Mouse (Mus musculus): ENCODE data around the gene Ptar1. TPM values are rescaled to one million over a fixed set of nuclear protein-coding genes. Genes with fewer than 3 reads are reported as not detected.
"Not testable (repeated sequence)": the region's sequence is repeated elsewhere in the genome, so short reads cannot be mapped to it uniquely, and the experiment has no call there.

The Ptar1 gene
- polyA plus RNA-seq, 1 experiment from 2014 or later, result 3.4 TPM

- Histone ChIP-seq H3K4me2 (ENCODE audit: low read depth, low read length) (no peak overlapping the region), H3K27me3 (ENCODE audit: control insufficient read depth, insufficient read depth, low read length) (no peaks in the 10 kb centered on the region), H3K36me3 (ENCODE audit: control insufficient read depth, insufficient read depth) (no peaks in the 10 kb centered on the region), H3K27ac (ENCODE audit: low read length) (no peak overlapping the region), H3K4me3 (ENCODE audit: low read length) (no peak overlapping the region), H3K9me3 (replicated peaks; ENCODE audit: control insufficient read depth, low read length) (no peaks in the 10 kb centered on the region), H3K4me1 (ENCODE audit: control insufficient read depth, insufficient read depth, low read length) (no peaks in the 10 kb centered on the region), H3K9ac (ENCODE audit: low read length) (no peak overlapping the region)
- ATAC-seq (replicated peaks; ENCODE audit: extremely low read depth, insufficient read depth, low FRiP score), result no peak
- WGBS, result 79% methylated on average over 6 of the region's 6 CpGs
Observed at GRCm38 (mm10) chr19:23668142-23668655, 19.0 kb upstream of the Ptar1 start.

- H3K4me3 ChIP-seq (ENCODE audit: low read length), result no peak overlapping the region
- H3K9ac ChIP-seq (ENCODE audit: low read length), result no peak overlapping the region
- no peak overlapping the region for H3K4me2 ChIP-seq (ENCODE audit: low read depth, low read length)
- no peak for ATAC-seq (replicated peaks; ENCODE audit: extremely low read depth, insufficient read depth, low FRiP score)
- 59% methylated on average over 2 of the region's 2 CpGs for WGBS
- H3K36me3 ChIP-seq (ENCODE audit: control insufficient read depth, insufficient read depth), result no peaks in the 10 kb centered on the region
- H3K27ac ChIP-seq (ENCODE audit: low read length), result no peak overlapping the region
- H3K9me3 ChIP-seq (replicated peaks; ENCODE audit: control insufficient read depth, low read length), result no peaks in the 10 kb centered on the region
- H3K4me1 ChIP-seq (ENCODE audit: control insufficient read depth, insufficient read depth, low read length), result no peaks in the 10 kb centered on the region
- no peaks in the 10 kb centered on the region for H3K27me3 ChIP-seq (ENCODE audit: control insufficient read depth, insufficient read depth, low read length)
Observed at GRCm38 (mm10) chr19:23673021-23673420, 14.2 kb upstream of the Ptar1 start.

DNA sequence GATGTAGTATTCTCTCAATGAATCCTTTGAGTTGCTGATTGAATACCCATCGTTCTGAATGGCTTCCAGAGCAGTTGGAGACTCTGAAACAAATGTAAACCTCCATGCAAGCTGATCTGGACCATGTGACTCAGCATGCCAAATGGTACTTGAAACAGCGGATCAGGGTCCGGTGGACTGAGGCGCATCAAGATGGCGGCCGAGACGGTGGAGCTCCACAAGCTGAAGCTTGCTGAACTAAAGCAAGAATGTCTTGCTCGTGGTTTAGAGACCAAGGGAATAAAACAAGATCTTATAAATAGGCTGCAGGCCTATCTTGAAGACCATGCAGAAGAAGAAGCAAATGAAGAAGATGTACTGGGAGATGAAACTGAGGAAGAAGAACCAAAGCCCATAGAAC, 11.6 kb upstream of the Ptar1 start:
- ATAC-seq (replicated peaks; ENCODE audit: extremely low read depth, insufficient read depth, low FRiP score); H3K9me3 ChIP-seq (replicated peaks; ENCODE audit: control insufficient read depth, low read length); H3K27me3 ChIP-seq (ENCODE audit: control insufficient read depth, insufficient read depth, low read length); H3K4me2 ChIP-seq (ENCODE audit: low read depth, low read length); H3K4me3 ChIP-seq (ENCODE audit: low read length); H3K4me1 ChIP-seq (ENCODE audit: control insufficient read depth, insufficient read depth, low read length); H3K27ac ChIP-seq (ENCODE audit: low read length); H3K9ac ChIP-seq (ENCODE audit: low read length); H3K36me3 ChIP-seq (ENCODE audit: control insufficient read depth, insufficient read depth): not testable (repeated sequence)
- WGBS, result 86% methylated on average over 8 of the region's 8 CpGs

- Histone ChIP-seq H3K9ac (ENCODE audit: low read length) (peak overlapping the region; percentile 98), H3K4me2 (ENCODE audit: low read depth, low read length) (peak overlapping the region; percentile 86), H3K27ac (ENCODE audit: low read length) (peak overlapping the region; percentile 95), H3K9me3 (replicated peaks; ENCODE audit: control insufficient read depth, low read length) (no peaks in the 10 kb centered on the region), H3K4me3 (ENCODE audit: low read length) (peak overlapping the region; percentile 93), H3K36me3 (ENCODE audit: control insufficient read depth, insufficient read depth) (no peaks in the 10 kb centered on the region), H3K4me1 (ENCODE audit: control insufficient read depth, insufficient read depth, low read length) (peaks cover 8% of the 10 kb centered on the region), H3K27me3 (ENCODE audit: control insufficient read depth, insufficient read depth, low read length) (no peaks in the 10 kb centered on the region)
- WGBS, result 2% methylated on average over 14 of the region's 14 CpGs
- peak; percentile 71 for ATAC-seq (replicated peaks; ENCODE audit: extremely low read depth, insufficient read depth, low FRiP score)
Observed at GRCm38 (mm10) chr19:23686962-23687295, 300 bp upstream of the Ptar1 start.

GRCm38 (mm10) chr19:23688421-23688946, 1.3 kb downstream of the Ptar1 start:
- ATAC-seq (replicated peaks; ENCODE audit: extremely low read depth, insufficient read depth, low FRiP score), result no peak
- Histone ChIP-seq H3K9me3 (replicated peaks; ENCODE audit: control insufficient read depth, low read length) (no peaks in the 10 kb centered on the region), H3K27ac (ENCODE audit: low read length) (no peak overlapping the region), H3K9ac (ENCODE audit: low read length) (peak overlapping the region; percentile 63), H3K4me1 (ENCODE audit: control insufficient read depth, insufficient read depth, low read length) (peaks cover 8% of the 10 kb centered on the region), H3K4me3 (ENCODE audit: low read length) (peak overlapping the region; percentile 42), H3K36me3 (ENCODE audit: control insufficient read depth, insufficient read depth) (no peaks in the 10 kb centered on the region), H3K4me2 (ENCODE audit: low read depth, low read length) (peak overlapping the region; percentile 66), H3K27me3 (ENCODE audit: control insufficient read depth, insufficient read depth, low read length) (no peaks in the 10 kb centered on the region)
- 24% methylated on average over 4 of the region's 4 CpGs for WGBS

DNA sequence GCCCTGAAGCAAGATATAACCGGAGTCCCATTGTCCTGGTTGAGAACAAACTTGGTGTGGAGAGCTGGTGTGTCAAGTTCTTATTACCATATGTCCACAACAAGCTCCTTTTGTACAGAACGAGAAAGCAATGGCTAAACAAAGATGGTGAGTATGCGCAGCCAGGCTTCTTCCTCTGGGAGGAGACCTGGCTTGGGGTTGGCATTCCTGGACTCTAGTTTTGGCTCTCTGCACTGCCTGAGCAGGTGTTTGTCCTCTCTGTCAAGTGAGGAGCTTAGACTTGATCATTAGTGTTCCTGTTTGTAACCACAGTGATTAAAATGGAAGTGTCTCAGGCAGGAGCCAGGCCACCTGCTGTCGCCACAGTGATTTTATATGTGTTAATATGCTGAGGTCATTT, 7.1 kb downstream of the Ptar1 start:
- Histone ChIP-seq H3K36me3 (ENCODE audit: control insufficient read depth, insufficient read depth) (peaks cover 19% of the 10 kb centered on the region), H3K4me1 (ENCODE audit: control insufficient read depth, insufficient read depth, low read length) (peaks cover 2% of the 10 kb centered on the region; the same call in 1 of the 2 replicates), H3K4me2 (ENCODE audit: low read depth, low read length) (no peak overlapping the region), H3K4me3 (ENCODE audit: low read length) (no peak overlapping the region), H3K27ac (ENCODE audit: low read length) (no peak overlapping the region), H3K9me3 (replicated peaks; ENCODE audit: control insufficient read depth, low read length) (no peaks in the 10 kb centered on the region), H3K27me3 (ENCODE audit: control insufficient read depth, insufficient read depth, low read length) (no peaks in the 10 kb centered on the region), H3K9ac (ENCODE audit: low read length) (no peak overlapping the region)
- no peak for ATAC-seq (replicated peaks; ENCODE audit: extremely low read depth, insufficient read depth, low FRiP score)
- WGBS, result 72% methylated on average over 4 of the region's 4 CpGs

DNA sequence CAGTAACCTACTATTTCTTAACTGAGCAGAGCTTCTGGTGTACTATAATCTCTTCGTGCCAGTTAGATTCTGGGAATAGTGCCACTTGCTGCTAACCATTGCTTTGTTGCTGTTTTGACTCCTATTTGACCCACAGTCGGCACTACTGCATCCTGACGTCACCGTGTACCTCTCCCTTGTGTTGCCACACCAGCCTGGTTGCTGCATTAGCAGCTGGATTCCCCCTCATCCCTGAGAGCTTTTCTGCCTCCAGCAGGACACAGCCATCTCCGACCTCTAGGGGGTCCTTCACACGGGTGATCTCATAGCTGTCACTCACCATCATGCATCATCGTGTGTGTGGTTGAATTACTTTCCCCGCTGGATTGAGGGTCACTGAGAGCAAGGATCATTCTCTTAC, 10.6 kb downstream of the Ptar1 start:
- no peak overlapping the region for H3K27ac ChIP-seq (ENCODE audit: low read length)
- H3K9ac ChIP-seq (ENCODE audit: low read length), result no peak overlapping the region
- H3K9me3 ChIP-seq (replicated peaks; ENCODE audit: control insufficient read depth, low read length), result no peaks in the 10 kb centered on the region
- no peak overlapping the region for H3K4me2 ChIP-seq (ENCODE audit: low read depth, low read length)
- H3K4me3 ChIP-seq (ENCODE audit: low read length), result no peak overlapping the region
- H3K4me1 ChIP-seq (ENCODE audit: control insufficient read depth, insufficient read depth, low read length), result no peaks in the 10 kb centered on the region
- WGBS, result 67% methylated on average over 8 of the region's 8 CpGs
- ATAC-seq (replicated peaks; ENCODE audit: extremely low read depth, insufficient read depth, low FRiP score), result no peak
- H3K36me3 ChIP-seq (ENCODE audit: control insufficient read depth, insufficient read depth), result peaks cover 24% of the 10 kb centered on the region
- H3K27me3 ChIP-seq (ENCODE audit: control insufficient read depth, insufficient read depth, low read length), result no peaks in the 10 kb centered on the region

DNA sequence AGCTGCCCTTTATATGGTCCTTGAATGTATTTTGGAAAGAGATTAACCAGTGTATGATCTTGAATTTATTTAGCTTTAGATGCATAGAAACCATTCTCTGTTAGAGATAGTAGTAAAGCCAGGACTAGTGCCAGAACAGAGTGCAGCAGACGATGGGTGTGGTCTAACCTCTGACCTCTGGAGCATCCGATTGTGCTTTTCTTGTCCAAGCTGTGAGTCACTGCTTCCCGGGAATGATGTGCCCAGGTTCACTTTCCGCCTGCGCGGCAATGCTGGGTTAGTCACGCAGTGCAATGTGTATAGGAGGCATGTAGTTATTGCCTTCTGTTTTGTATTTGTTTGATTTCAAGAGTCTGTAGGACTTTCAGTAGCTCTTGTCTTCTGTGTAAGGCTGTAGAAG, 11.1 kb downstream of the Ptar1 start:
- H3K27me3 ChIP-seq (ENCODE audit: control insufficient read depth, insufficient read depth, low read length), result no peaks in the 10 kb centered on the region
- 71% methylated on average over 7 of the region's 7 CpGs for WGBS
- no peak overlapping the region for H3K27ac ChIP-seq (ENCODE audit: low read length)
- no peak overlapping the region for H3K9ac ChIP-seq (ENCODE audit: low read length)
- no peak overlapping the region for H3K4me2 ChIP-seq (ENCODE audit: low read depth, low read length)
- no peak for ATAC-seq (replicated peaks; ENCODE audit: extremely low read depth, insufficient read depth, low FRiP score)
- H3K4me3 ChIP-seq (ENCODE audit: low read length), result no peak overlapping the region
- H3K4me1 ChIP-seq (ENCODE audit: control insufficient read depth, insufficient read depth, low read length), result no peaks in the 10 kb centered on the region
- H3K36me3 ChIP-seq (ENCODE audit: control insufficient read depth, insufficient read depth), result peaks cover 24% of the 10 kb centered on the region
- no peaks in the 10 kb centered on the region for H3K9me3 ChIP-seq (replicated peaks; ENCODE audit: control insufficient read depth, low read length)

DNA sequence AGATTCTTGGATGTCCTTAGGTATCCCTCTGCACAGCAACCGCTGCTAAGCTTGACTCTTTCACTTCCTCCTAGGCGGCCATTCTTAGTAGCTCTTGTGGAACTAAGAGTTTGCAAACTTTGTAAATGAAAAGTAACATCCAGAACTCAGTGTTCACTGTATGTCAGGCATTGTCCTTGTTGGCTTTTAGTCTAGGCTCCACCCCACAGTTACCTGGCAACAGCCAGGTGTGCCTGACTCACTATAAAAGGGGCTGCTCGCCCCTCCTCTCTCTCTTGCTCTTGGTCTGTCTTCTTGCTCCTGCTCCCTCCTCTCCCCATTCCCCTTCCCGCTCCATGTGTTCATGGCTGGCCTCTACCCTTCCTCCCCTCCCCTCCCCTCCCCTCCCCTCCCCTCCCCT, 11.9 kb downstream of the Ptar1 start:
- WGBS, result 85% methylated on average over 4 of the region's 4 CpGs
- Histone ChIP-seq H3K27ac (ENCODE audit: low read length) (no peak overlapping the region), H3K4me2 (ENCODE audit: low read depth, low read length) (no peak overlapping the region), H3K9ac (ENCODE audit: low read length) (no peak overlapping the region), H3K27me3 (ENCODE audit: control insufficient read depth, insufficient read depth, low read length) (no peaks in the 10 kb centered on the region), H3K4me3 (ENCODE audit: low read length) (no peak overlapping the region), H3K4me1 (ENCODE audit: control insufficient read depth, insufficient read depth, low read length) (no peaks in the 10 kb centered on the region), H3K9me3 (replicated peaks; ENCODE audit: control insufficient read depth, low read length) (no peaks in the 10 kb centered on the region), H3K36me3 (ENCODE audit: control insufficient read depth, insufficient read depth) (peaks cover 24% of the 10 kb centered on the region)
- no peak for ATAC-seq (replicated peaks; ENCODE audit: extremely low read depth, insufficient read depth, low FRiP score)

Data from heart, embryonic 16.5 days (tissue).